Mouse (Mus musculus) spleen, postnatal 4 days (tissue): Measurements from ENCODE around the gene Synpo2l.

Experiments
- DNase-seq, 2 experiments: peaks; one replicate each; pipeline ENCODE4 v3.0.0; 2022; ENCODE audit warnings: low spot score in 2 of 2

Synpo2l gene

DNA sequence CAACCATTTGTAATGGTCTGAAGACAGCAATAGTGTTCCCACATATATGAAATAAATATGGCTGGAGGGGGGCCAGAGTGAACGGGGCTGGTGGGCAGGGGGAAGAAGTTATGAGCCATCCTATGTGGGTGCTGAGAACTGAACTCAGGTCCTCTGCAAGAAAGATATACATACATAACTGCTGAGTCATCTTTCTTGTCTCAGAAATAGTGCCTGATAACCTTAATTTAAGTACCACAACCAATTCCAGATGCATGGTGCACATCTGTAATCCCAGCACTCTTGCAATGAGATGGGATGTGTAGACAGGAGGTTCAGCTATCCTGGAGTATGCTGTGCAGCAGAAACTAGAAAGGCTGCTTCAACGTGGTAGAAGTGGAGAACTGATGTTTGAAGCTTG is 13.6 kb upstream of the Synpo2l start:
- no peak for DNase-seq

GRCm38 (mm10) chr14:20677906-20678305 is 9.8 kb upstream of the Synpo2l start:
- DNase-seq: no peak

DNA sequence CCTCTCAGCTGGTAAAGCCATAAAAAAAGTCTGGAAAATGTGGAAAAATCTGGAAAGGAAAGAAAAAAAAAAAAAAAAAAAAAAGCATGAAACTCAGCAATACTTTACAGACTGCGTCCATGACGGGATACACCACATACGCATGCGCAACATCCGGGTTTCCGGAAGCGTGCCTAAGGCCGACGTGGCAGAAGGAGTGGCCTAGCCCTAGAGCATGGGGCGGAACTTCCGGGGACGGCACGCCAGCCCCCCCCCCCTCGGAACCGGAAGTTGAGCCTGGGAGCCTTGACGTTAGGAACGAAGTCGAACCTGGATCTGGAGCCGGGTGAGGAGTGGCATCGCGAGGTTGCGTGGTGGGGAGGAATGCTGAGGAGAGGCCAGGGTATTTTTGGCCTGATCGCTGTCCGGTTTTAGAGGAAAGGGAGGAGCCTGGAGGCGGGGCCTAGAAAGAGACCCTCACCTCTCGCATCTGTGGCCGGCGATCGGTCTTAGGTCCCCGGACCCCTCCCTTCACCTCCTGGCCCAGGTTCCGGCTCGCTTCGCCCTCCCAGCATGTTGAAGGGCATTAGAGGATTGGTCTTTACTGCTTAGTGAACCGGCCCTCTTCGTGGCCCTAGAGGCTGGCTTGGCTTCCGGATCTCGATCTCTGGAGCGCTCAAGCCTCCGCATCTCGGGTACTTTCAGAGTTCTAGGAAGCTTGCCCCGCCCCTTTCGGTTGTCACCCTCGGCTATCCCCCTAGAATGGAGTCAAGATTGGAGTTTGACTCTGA is 6.1 kb upstream of the Synpo2l start, which contains the start of gene Sec24c:
Sec24c (plus strand) TSS at position 245 of the 770 bp plus-strand sequence.
- DNase-seq: peak; percentile 98 to 99

DNA sequence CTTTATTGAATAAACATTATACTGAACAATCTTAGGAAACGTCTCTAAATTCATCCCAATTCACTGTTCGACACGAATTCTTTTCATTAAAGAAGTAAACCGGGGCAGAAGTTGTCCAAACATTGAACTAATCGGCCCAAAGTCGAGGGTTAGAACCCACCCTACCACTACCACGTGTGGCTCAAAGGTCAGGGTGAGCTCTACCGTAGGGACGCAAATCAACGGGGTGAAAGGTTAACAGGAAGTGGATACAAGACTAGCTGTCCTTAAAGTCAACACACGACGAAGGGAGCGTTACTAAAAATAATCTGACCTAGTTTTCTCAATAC is 5.5 kb upstream of the Synpo2l start:
- DNase-seq: peak in 1 of 2 experiments; percentile 19

- DNase-seq: peak; percentile 50 to 72
These were observed 4.8 kb upstream of the Synpo2l start for GRCm38 (mm10) chr14:20672990-20673389.

DNA sequence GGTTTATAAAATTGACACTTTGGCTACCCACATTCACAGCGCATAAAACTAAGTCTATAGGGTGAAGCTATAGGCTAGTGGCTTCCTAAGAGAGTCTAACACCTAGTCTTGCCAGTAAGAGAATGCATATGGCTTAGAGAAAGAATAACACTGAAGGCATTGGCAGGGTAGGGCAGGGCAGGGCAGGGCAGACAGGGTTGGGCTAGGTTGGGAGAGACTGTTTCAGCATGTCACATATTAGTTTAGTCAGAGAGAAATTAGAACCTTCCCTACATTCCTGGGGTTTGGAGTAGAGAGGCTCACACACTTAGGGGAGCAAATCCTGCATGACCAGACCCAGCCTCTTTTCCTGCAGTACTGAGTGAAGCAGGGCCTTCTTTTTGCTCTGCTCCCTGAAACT is 685 bp downstream of the Synpo2l start:
- DNase-seq: no peak

GRCm38 (mm10) chr14:20664436-20664835 is 3.7 kb downstream of the Synpo2l start:
- DNase-seq: no peak

GRCm38 (mm10) chr14:20663601-20664000 is 4.6 kb downstream of the Synpo2l start:
- no peak for DNase-seq

DNA sequence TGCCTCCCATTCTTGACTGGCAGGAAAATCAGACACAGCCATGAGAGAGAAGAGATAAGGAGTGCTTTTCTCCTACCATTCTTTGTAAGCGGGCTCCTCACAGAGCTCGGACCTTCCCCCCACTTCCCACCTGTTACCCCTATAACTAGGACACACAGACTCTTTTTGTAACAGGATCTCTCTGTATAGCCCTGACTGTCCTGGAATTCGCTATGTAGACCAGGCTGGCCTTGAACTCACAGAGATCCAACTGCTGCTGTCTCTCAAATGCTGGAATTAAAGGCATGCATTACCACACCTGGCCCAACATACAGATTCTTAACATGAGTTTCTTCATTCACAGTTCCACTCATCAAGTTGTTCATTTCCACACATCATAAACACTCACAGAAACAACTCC is 5.4 kb downstream of the Synpo2l start:
- no peak for DNase-seq

GRCm38 (mm10) chr14:20661661-20662331 is 6.4 kb downstream of the Synpo2l start:
- peak in 1 of 2 experiments; percentile 65 for DNase-seq

DNA sequence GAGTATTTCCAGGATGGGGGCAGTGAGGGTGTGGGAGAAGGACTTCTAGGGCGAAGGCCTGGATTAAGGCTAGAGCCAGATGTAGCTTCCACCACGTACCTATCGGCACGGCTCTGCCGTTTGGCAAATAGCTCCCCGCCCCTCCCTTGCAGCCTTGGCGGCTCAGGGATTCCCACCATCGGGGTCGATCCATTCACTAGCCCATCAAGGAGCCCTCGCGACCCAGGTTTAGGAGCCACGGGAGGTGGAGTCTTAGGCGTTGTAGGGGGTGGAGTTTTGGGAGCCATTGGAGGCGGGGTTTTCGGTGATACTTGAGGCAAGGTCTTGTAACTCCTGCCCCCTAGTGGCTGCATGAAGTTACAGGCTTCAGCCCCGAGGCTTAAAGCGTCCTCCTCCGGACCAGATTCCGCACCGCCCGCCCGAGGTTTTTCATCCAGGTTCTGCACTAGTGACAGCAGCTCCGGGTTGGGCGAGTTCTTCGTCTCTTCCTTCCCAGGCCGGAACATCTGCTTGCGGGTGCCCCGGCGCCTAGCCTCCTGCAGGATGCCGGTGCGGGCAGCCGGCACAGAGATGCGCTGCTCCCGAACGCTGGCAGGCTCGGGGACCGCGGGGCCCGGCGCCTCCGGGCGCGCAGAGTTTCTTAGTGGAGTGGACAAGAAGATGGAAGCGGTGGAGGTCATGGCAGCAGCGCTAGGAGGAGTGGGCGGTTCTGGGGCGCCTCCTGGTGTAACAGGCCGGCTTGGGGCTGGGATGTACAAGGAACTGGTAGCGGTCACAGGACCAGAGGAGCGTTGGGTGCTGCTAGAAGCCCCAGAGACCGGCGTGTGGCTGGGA is 7.1 kb downstream of the Synpo2l start:
- peak; percentile 91 to 95 for DNase-seq

- no peak for DNase-seq
These were observed 8.5 kb downstream of the Synpo2l start for GRCm38 (mm10) chr14:20659687-20660086.

- no peak for DNase-seq
These were observed 9.3 kb downstream of the Synpo2l start for GRCm38 (mm10) chr14:20658902-20659301.

GRCm38 (mm10) chr14:20658326-20658725 is 9.8 kb downstream of the Synpo2l start:
- no peak for DNase-seq

DNA sequence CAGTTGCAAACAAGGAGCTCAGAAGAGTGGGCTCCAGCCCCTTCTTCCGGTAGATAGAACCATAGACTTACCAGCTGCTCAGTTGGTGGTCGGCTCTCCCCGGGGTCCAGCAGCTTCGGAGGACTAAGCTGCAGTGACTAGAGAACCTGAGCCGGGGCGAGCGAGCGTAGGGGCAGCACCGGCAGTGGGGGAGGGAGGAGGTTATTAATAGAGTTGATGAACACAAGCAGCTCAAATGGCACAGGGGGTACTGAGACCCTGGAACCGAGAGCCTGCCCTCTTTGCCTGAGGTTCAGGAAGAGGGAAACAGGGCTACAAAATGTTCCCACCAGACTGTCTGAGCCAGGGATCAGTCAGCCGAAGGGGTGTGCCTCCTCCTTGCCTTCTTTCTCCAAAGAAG is 11.8 kb downstream of the Synpo2l start, which contains the start of gene Myoz1:
Myoz1 (minus strand) TSS at position 180 of the 400 bp plus-strand sequence.
- DNase-seq: no peak

DNA sequence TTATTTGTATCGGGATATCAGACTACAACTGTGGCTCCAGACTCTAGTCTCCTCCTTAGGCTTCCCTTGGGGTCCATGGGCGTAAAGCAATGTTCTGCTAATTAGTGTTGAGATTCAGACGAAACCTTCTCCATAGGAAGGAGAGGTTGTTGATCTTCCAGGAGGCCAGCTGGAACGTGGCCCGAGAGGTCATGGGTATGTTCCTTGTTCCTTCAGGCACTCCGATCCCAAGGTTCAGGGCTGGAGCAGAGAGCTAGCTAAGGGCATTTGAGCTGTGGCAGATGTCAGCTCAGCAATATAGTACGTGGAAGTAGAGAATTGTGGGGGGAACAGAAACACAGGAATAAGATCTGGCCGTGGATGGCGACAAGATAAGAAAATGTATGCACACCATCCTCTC is 12.4 kb downstream of the Synpo2l start:
- DNase-seq: no peak

DNA sequence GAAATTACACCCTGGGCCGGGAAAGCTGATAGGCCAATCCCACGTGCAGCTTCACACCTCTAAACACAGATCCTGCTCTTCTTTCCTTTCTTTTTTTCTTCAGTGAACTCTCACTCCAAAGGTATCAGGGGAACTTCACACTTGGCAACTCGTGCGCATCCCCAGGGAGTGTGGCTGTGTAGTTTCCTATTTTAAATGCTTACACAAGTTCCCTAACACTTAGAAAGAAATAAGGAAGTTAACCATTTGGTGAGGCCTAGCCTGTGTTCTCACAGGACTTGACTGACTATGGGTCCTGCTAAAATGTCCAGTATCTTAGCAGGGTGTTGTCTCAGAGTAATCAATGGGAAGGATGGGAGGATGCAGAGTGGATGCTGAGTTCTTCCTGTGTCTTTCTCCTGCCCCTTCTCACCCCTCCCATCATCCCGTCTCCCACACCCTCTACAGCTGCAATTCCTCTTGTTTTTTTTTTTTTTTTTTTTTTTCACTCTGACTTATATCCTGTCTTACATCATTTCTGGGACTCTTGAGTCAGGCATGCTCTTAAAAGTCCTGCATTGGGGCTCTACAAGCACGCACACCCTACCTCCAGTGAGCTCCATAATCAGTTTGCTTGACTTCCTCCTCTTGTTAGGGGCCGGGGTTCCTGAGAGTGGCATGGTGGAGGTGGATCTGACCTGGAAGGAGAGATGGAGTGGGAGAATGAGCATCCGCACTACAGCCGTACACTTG is 13.3 kb downstream of the Synpo2l start:
- DNase-seq: no peak

- no peak for DNase-seq
These were observed 16.4 kb downstream of the Synpo2l start for GRCm38 (mm10) chr14:20651722-20652256.

GRCm38 (mm10) chr14:20651000-20651399 is 17.2 kb downstream of the Synpo2l start:
- no peak for DNase-seq

DNA sequence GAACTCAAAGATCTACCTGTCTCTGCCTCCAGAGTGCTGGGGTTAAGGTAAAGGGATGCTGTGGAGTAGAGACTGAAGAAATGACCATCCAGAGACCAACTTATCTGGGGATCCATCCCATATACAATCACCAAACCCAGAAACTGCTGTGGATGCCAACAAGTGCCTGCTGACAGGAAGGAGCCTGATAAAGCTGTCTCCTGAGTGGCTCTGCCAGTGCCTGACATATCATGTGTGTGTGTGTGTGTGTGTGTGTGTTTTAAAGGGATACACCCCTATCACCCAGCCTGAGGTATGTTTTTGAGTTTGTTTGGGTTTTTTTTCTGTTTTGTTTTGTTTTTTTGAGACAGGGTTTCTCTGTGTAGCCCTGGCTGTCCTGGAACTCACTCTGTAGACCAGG is 21.8 kb downstream of the Synpo2l start:
- DNase-seq: no peak

DNA sequence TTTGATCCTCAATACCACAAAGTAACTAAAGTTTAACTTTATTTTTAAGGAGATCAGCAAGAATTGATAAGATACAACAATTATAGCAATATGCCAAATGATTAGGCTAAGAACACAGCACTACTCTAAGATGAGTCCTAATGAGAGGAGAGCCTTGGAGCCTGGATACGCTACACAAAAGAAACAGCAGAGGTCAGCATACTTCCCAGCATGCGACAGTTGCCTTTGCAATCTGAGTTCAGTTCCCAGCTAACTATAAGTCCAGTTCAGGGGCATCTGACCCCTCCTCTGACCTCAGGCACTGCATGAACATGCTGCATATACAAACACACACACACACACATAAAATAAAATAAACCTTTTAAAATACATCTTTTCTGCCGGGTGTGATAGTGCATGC is 22.6 kb downstream of the Synpo2l start:
- DNase-seq: no peak
